Mouse (Mus musculus) stomach, embryonic 15.5 days (tissue): ENCODE data around the gene Ank2. TPM values are rescaled to one million over a fixed set of nuclear protein-coding genes. Genes with fewer than 3 reads are reported as not detected.
"Not testable (repeated sequence)": the region's sequence is repeated elsewhere in the genome, so short reads cannot be mapped to it uniquely, and the experiment has no call there.

ENCODE experiments used
- ATAC-seq: fragments of 200-750 bp; cut with Nextera tagmentation; 2 replicates; pipeline ENCODE4 v1.8.0; 2017; ENCODE audit warnings: low read depth, moderate number of reproducible peaks, moderate TSS enrichment; ENCODE audit not compliant: insufficient read depth, low FRiP score
- H3K27ac ChIP-seq: fragments of 300-500 bp; sonication (generic); 2 replicates; pipeline ENCODE4 v1.5.1; 2015; ENCODE audit warnings: mild to moderate bottlenecking, inconsistent platforms
- H3K27me3 ChIP-seq: fragments of 300-500 bp; sonication (generic); replicated peaks from 2 replicates; pipeline ENCODE4 v1.6.1; 2015; ENCODE audit warnings: inconsistent platforms
- H3K36me3 ChIP-seq: fragments of 300-500 bp; sonication (generic); 2 replicates; pipeline ENCODE4 v1.6.1; 2015; ENCODE audit warnings: inconsistent platforms
- H3K4me1 ChIP-seq: fragments of 300-500 bp; sonication (generic); 2 replicates; pipeline ENCODE4 v1.6.1; 2015; ENCODE audit warnings: inconsistent platforms
- H3K4me2 ChIP-seq: fragments of 300-500 bp; sonication (generic); 2 replicates; pipeline ENCODE4 v1.6.1; 2015; ENCODE audit warnings: mild to moderate bottlenecking, inconsistent platforms
- H3K4me3 ChIP-seq: fragments of 300-500 bp; sonication (generic); replicated peaks from 2 replicates; pipeline ENCODE4 v1.5.1; 2015; ENCODE audit warnings: inconsistent platforms
- H3K9ac ChIP-seq: fragments of 300-500 bp; sonication (generic); 2 replicates; pipeline ENCODE4 v1.6.1; 2015; ENCODE audit warnings: inconsistent platforms
- H3K9me3 ChIP-seq: fragments of 300-500 bp; sonication (generic); 2 replicates; pipeline ENCODE4 v1.6.1; 2016; ENCODE audit warnings: inconsistent platforms
- WGBS: fragments of 180-500 bp; shearing (Covaris S2); methylation state at CpG from one replicate; pipeline ENCODE4 v1.1.7; 2015; 5-methylcytosine and 5-hydroxymethylcytosine counted together
- polyA plus RNA-seq: library from polyadenylated mRNA; unstranded; fragments of >200 nt; fragmentation: Nextera tagmentation; extraction: Ambion mirVana; gene quantifications from 2 replicates; pipeline ENCODE4 v1.2.1, GENCODE M21; 2015

Gene Ank2
- polyA plus RNA-seq, 1 experiment from 2014 or later, result 32.2 TPM

DNA sequence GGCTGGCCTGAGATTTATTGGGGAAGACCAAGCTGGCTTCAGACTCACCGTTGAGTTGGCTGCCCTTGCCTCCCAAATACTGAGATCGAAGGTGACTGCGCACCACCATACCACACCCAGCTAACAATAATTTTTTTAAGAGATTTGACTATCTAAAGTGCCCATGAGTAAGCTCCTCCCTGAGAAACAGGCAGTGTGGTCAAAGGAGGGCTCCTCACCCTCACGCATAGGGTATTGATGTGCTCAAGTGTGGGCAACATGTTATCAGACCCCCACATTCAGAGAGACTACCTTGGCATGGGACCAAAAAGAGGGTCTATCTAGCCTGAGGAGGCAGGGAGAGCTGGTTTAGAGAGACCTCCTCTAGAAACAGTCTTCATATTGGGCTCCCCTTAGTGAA is 92.3 kb downstream of the Ank2 start:
- Histone ChIP-seq H3K9me3 (no peaks in the 10 kb centered on the region), H3K4me3 (no peak overlapping the region), H3K9ac (no peak overlapping the region), H3K27me3 (no peaks in the 10 kb centered on the region), H3K36me3 (no peaks in the 10 kb centered on the region), H3K4me2 (no peak overlapping the region), H3K27ac (no peak overlapping the region), H3K4me1 (0 out of 2 replicates have a peak, but pooled peaks cover 9% of the 10 kb centered on the region)
- WGBS, result 93% methylated on average over 4 of the region's 4 CpGs
- no peak for ATAC-seq

DNA sequence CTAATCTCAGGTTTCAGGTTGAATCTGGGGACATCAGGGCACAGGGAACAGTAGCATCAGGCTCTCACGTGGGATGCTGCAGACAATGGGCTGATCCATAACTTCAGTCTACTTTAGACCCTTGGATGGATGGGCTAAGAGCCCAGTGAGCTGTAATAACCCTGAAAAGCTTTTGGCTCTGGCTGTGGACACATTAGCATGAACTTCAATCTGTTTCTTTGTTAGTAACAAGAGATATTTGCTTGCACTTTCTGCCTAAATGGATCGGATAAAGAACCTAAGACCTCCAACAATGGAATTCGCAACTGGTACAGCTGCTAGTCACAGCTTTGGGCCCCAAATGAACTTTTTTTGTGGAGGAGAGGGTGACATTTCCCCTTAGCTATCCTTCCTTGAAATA is 94.8 kb downstream of the Ank2 start:
- no peak overlapping the region for H3K27ac ChIP-seq
- WGBS, result 50% methylated on average over 3 of the region's 3 CpGs

DNA sequence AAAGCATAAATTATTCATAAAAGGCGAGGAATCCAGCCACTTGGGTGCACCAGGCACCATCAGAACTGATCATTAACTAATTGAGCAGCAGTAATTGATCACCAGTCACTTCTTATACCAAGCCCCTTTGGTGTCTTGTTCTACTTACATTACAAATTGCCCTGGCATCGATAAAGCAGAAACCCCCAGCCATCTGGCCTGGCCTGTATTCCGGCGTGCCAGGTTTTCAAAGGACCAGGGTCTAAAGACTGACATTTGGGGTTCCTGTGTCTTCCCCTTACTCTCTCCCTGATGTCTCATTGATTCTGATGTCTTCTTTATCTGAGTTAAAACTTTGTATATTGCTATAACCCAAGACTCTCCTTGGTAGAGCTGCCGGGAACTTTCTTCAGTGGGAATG is 98.2 kb downstream of the Ank2 start:
- Histone ChIP-seq H3K27me3 (no peaks in the 10 kb centered on the region), H3K27ac (no peak overlapping the region), H3K4me1 (no peaks in the 10 kb centered on the region), H3K9me3 (no peaks in the 10 kb centered on the region), H3K9ac (no peak overlapping the region), H3K4me3 (no peak overlapping the region), H3K36me3 (no peaks in the 10 kb centered on the region), H3K4me2 (no peak overlapping the region)
- 88% methylated on average over 5 of the region's 5 CpGs for WGBS
- ATAC-seq, result no peak

More for the DNA sequence above, 94.8 kb downstream of the Ank2 start:
- Histone ChIP-seq H3K4me2 (no peak overlapping the region), H3K36me3 (no peaks in the 10 kb centered on the region), H3K4me3 (no peak overlapping the region), H3K4me1 (0 out of 2 replicates have a peak, but pooled peaks cover 9% of the 10 kb centered on the region), H3K27me3 (no peaks in the 10 kb centered on the region), H3K9me3 (no peaks in the 10 kb centered on the region), H3K9ac (no peak overlapping the region)
- no peak for ATAC-seq

DNA sequence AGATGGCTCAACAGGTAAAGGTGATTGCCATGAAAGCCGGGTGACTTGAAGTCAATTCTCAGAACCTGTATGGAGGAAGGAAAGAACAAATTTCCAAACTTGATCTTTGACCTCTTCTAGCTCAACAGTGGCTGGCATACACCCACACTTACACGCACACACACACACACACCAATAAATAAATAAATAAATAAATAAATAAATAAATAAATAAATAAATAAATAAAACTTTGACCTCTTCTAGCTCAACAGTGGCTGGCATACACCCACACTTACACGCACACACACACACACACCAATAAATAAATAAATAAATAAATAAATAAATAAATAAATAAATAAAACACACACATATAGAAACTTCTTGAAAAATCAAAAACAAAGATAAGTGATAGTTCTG is 98.7 kb downstream of the Ank2 start:
- not testable (repeated sequence) for H3K27ac ChIP-seq, H3K36me3 ChIP-seq, H3K4me3 ChIP-seq, H3K27me3 ChIP-seq, H3K9me3 ChIP-seq, ATAC-seq, H3K4me1 ChIP-seq, H3K9ac ChIP-seq, H3K4me2 ChIP-seq
- 92% methylated on average over 3 of the region's 3 CpGs for whole genome bisulfite sequencing

DNA sequence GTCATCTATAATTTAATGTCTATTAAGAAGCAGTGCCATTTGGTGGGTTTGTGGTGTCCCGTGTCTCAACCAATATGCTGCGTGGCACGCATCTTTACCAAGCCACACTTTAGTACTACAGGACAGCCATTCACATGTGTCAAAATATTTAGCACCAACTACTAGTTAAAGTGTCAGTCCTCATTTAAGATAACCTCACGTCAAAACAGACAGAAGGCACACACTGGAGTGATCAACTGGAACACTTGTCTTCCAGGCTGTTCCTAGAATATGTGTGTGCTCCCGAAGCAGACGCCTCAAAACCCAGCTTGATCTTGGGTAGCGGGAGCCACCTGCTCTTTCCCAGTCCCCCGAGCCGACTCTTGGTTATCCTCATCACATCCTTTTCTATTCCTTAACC is 101.4 kb downstream of the Ank2 start:
- 93% methylated on average over 9 of the region's 9 CpGs for WGBS
- no peak overlapping the region for H3K4me2 ChIP-seq
- no peak overlapping the region for H3K27ac ChIP-seq
- no peaks in the 10 kb centered on the region for H3K36me3 ChIP-seq
- H3K27me3 ChIP-seq, result no peaks in the 10 kb centered on the region
- no peaks in the 10 kb centered on the region for H3K9me3 ChIP-seq
- ATAC-seq, result no peak
- no peak overlapping the region for H3K4me3 ChIP-seq
- H3K4me1 ChIP-seq, result no peaks in the 10 kb centered on the region
- H3K9ac ChIP-seq, result no peak overlapping the region

DNA sequence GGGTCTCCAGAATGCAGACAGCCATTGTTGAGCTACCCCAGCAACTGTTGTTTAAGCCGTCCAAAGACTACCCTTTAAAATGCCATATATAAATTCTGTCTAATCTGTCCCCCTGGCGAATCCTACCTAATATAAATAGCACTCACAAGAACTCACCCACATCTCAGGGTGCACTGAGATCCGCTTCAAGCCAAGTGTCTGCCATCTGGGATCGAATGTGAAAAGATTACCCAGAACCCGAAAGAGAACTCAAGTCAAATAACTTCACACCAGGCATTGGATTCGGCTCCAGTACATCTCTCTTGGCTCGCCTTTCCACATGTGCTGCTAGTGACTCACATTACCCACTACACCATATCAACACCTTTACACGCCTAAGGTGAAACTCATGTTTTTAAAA is 103.9 kb downstream of the Ank2 start:
- no peaks in the 10 kb centered on the region for H3K4me1 ChIP-seq
- no peak overlapping the region for H3K9ac ChIP-seq
- no peaks in the 10 kb centered on the region for H3K9me3 ChIP-seq
- H3K4me3 ChIP-seq, result no peak overlapping the region
- H3K27me3 ChIP-seq, result no peaks in the 10 kb centered on the region
- no peaks in the 10 kb centered on the region for H3K36me3 ChIP-seq
- ATAC-seq, result no peak
- no peak overlapping the region for H3K27ac ChIP-seq
- no peak overlapping the region for H3K4me2 ChIP-seq
- WGBS, result 83% methylated on average over 8 of the region's 8 CpGs

DNA sequence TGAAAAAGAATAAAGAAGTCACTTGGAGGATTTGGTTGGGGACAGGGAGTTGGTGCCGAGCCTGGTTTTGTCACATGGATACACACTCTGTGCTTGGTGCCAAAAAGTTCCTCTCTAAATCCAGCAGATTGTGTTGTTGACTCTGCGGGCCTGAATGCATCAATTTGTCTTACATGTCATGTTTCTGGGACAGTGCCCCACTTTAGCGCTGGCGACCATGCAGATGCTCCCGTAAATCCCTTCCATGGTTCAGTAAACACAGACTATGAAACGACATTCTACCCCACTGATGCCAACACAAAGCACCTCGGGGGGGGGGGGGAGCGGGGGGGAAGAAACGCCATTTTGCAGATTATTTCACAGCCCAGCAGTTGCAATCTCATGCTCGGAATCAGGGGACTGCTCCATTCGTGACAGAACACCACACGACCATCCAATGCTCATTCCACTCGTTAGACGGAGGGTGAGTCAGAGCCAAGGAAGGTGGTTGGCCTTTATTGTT is 112.1 kb downstream of the Ank2 start:
- no peak overlapping the region for H3K27ac ChIP-seq
- H3K36me3 ChIP-seq, result no peaks in the 10 kb centered on the region
- no peak overlapping the region for H3K4me2 ChIP-seq
- 86% methylated on average over 14 of the region's 14 CpGs for WGBS
- no peaks in the 10 kb centered on the region for H3K4me1 ChIP-seq
- no peak for ATAC-seq
- H3K4me3 ChIP-seq, result no peak overlapping the region
- no peaks in the 10 kb centered on the region for H3K9me3 ChIP-seq
- no peak overlapping the region for H3K9ac ChIP-seq
- no peaks in the 10 kb centered on the region for H3K27me3 ChIP-seq

DNA sequence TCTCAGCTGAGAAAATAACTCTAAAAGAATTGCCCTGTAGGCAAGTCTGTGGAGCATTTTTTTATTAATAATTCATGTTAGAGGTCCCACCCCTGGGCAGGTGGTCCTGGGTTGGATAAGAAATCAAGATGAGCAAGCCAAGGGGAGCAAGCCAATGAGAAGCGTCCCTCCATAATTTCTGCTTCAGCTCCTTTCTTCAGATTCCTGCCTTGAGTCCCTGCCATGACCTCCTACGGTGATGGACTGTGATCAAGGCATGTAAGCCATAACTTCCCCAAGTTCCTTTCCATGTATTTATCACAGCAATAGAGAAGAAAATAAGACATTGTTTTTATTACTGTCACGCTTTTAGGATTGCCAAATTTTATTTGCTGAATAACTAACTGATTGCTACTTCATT is 115.9 kb downstream of the Ank2 start:
- H3K9ac ChIP-seq, result no peak overlapping the region
- H3K4me1 ChIP-seq, result no peaks in the 10 kb centered on the region
- H3K27me3 ChIP-seq, result no peaks in the 10 kb centered on the region
- ATAC-seq, result no peak
- H3K36me3 ChIP-seq, result no peaks in the 10 kb centered on the region
- no peaks in the 10 kb centered on the region for H3K9me3 ChIP-seq
- WGBS, result 95% methylated on average over 3 of the region's 3 CpGs
- H3K4me2 ChIP-seq, result no peak overlapping the region
- no peak overlapping the region for H3K4me3 ChIP-seq
- H3K27ac ChIP-seq, result no peak overlapping the region

DNA sequence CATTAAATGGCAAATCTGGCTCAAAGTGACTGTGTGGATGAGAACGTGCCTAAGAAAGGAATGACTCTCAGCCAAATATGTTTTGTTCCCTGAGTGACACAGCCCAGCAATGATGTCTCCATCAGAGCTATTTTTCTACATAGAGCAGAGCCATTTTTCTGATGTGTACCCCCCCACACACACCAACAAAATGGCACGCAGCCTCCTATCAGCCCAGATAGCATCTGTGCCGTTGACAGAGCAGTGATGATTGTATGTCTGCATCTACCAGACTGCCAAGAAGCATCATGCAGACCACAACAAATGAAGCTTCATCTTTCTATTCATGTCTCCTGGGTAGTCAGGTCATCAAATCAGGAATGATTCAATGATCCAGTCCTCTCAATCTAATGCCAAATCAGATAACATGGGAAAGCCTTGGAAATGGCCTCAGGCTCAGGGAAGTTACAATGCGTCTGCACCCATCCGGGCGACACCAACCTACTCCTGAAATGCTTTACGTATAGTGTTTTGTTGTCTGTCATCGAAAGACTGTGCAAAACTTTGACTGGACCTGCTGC is 122.2 kb downstream of the Ank2 start:
- no peaks in the 10 kb centered on the region for H3K9me3 ChIP-seq
- 86% methylated on average over 8 of the region's 8 CpGs for WGBS
- no peak overlapping the region for H3K9ac ChIP-seq
- H3K4me1 ChIP-seq, result no peaks in the 10 kb centered on the region
- H3K27ac ChIP-seq, result no peak overlapping the region
- no peak overlapping the region for H3K4me2 ChIP-seq
- H3K36me3 ChIP-seq, result no peaks in the 10 kb centered on the region
- H3K4me3 ChIP-seq, result no peak overlapping the region
- no peaks in the 10 kb centered on the region for H3K27me3 ChIP-seq
- no peak for ATAC-seq

DNA sequence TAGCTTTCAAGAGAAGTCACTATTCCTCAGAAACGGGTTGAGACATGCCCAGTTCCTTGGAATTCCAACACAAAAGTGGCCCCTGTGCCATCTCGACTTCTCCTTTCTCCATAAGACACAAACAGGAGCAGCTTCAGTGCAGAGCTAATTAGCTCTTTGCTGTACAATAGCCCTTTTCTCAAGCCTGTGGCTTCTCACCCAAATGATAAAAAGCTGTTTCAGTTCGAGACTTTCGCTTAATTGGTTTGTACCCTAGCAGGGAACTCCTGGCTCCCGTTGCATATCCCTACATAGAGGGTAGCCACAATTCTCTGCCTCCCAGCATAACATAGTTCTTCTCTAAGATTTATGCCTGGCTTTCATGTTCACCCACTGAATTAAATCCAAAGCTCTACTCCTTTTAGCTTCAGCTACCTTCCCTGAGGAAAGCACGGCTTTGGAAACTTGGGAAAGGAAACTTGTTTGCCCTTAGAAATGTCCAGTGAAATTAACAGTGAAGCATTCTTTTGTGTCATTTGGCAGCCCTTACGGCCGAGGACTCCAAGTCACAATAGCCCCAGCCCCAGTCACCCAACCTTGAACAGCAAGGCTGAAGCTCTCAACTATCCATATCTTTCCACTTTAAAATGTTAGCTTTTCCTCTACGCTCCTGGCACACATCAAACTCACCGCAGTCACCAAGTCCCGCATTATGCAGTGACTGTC is 123.0 kb downstream of the Ank2 start:
- H3K4me2 ChIP-seq, result no peak overlapping the region
- no peaks in the 10 kb centered on the region for H3K27me3 ChIP-seq
- ATAC-seq, result no peak
- H3K27ac ChIP-seq, result no peak overlapping the region
- no peaks in the 10 kb centered on the region for H3K36me3 ChIP-seq
- H3K9ac ChIP-seq, result no peak overlapping the region
- H3K4me1 ChIP-seq, result no peaks in the 10 kb centered on the region
- no peak overlapping the region for H3K4me3 ChIP-seq
- H3K9me3 ChIP-seq, result no peaks in the 10 kb centered on the region
- 71% methylated on average over 11 of the region's 11 CpGs for WGBS

DNA sequence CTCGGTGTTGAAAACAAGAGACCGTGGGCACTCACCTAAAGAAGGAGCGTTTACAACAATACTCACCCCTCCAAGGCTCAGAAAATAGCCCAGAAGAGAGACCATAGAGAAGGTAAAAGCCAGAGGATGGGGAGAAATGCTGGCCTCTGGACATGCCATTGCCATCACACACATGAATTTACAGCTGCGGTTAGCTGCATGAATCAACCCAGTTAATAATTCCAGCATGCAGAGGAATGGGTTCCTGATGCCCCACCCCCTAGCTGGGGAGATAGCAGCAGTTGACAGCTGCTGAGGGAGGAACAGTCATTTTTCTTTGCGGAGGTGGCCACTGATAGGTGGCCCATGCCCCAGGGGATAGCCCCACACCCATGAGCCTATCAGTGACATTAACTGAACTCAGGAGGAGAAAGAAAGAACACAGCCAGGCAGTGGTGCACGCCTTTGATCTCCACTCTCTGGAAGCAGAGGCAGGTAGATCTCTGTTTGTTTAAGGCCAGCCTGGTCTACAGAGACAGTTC is 124.9 kb downstream of the Ank2 start:
- Histone ChIP-seq H3K9ac (no peak overlapping the region), H3K9me3 (no peaks in the 10 kb centered on the region), H3K4me1 (no peaks in the 10 kb centered on the region), H3K4me2 (no peak overlapping the region), H3K4me3 (no peak overlapping the region), H3K27ac (no peak overlapping the region), H3K36me3 (no peaks in the 10 kb centered on the region), H3K27me3 (no peaks in the 10 kb centered on the region)
- 85% methylated on average over 6 of the region's 6 CpGs for WGBS
- ATAC-seq, result no peak

DNA sequence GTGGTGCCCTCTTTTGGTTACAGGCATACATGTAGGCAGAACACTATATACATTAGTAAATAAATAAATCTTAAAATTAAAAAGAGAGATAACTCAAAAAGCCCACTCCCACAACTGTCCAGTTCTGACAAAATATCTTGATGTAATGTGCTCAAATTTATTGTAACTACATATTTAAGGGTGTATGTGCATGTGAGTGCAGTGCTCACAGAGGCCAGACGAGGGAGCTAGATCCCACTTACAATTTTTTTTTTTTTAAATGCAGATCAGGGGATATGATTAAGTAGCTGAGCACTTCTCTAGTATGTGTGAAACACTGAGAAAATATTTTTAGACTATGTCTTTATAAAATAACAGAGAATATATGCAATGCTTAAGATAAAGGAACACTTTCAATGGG is 127.4 kb downstream of the Ank2 start:
- H3K9me3 ChIP-seq, result no peaks in the 10 kb centered on the region
- no peak for ATAC-seq
- WGBS, result 81% methylated on average over 1 of the region's 1 CpGs

More for the DNA sequence above, 127.4 kb downstream of the Ank2 start:
- H3K27me3 ChIP-seq, result no peaks in the 10 kb centered on the region
- no peaks in the 10 kb centered on the region for H3K36me3 ChIP-seq
- no peak overlapping the region for H3K4me2 ChIP-seq
- no peak overlapping the region for H3K27ac ChIP-seq
- no peak overlapping the region for H3K9ac ChIP-seq
- H3K4me1 ChIP-seq, result no peaks in the 10 kb centered on the region
- no peak overlapping the region for H3K4me3 ChIP-seq
